ENCODE assay signal across 1 mouse cellular context in the genomic region with DNA sequence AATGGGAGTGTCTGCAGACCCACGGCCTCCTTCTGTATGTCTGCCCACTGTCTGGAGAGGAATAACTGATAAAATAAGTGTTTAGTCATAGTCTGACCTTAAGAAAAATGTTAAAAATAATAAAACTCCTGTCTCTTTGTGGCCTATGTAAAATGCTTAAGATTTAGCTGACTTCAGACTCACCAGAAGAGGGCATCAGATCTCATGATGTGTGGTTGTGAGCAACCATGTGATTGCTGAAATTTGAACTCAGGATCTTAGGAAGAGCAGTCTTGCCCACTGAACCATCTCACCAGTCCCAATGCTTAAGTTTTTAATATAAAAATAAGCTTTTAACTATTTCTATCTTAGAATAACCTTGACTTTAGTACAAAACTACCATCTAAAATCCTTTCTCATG.
TF ChIP-seq lines count a peak whose summit lies in the region.

No protein-coding gene starts in this region.

TF ChIP-seq in MEL, 35 proteins besides CTCF, POLR2A, EP300 and RAD21:
- TF ChIP-seq ZNF384 (IDR thresholded peaks at IDR 0.05; ENCODE audit: low read depth, low read length) (no peak), GATA1 (IDR thresholded peaks at IDR 0.05; ENCODE audit: low read depth, low read length) (no peak), CHD2 (IDR thresholded peaks at IDR 0.05; ENCODE audit: low read length) (no peak), ZC3H11A (IDR thresholded peaks at IDR 0.05; ENCODE audit: low read depth, low read length) (peak; percentile 6; the same call in 1 of the 2 replicates), POLR2AphosphoS5 (IDR thresholded peaks at IDR 0.05; ENCODE audit: borderline replicate concordance, low read depth, low read length) (no peak), SMC3 (IDR thresholded peaks at IDR 0.05; ENCODE audit: low read depth, low read length) (peak; percentile 26; the same call in 1 of the 2 replicates), USF1 (IDR thresholded peaks at IDR 0.05; ENCODE audit: low read depth, low read length) (0 out of 2 replicates have a peak, but pooled peaks have one; percentile 30)
